Mouse (Mus musculus) E14TG2a.4 (cell line): ENCODE results near the gene Msmo1.

Experiments used
- H3K27me3 ChIP-seq: 2 replicates; pipeline ENCODE4 v1.6.1; 2014; ENCODE audit warnings: low read length, control low read depth; ENCODE audit not compliant: insufficient read depth
- H3K36me3 ChIP-seq: 2 replicates; pipeline ENCODE4 v1.6.1; 2014; ENCODE audit warnings: low read length, control low read depth; ENCODE audit not compliant: insufficient read depth
- H3K4me1 ChIP-seq: replicated peaks from 2 replicates; pipeline ENCODE4 v1.6.1; 2014; ENCODE audit warnings: low read depth, low read length, control low read depth
- H3K4me3 ChIP-seq: replicated peaks from 2 replicates; pipeline ENCODE4 v1.5.1; 2014; ENCODE audit warnings: mild to moderate bottlenecking, low read length
- H3K9me3 ChIP-seq: 2 replicates; pipeline ENCODE4 v1.6.1; 2014; ENCODE audit warnings: low read length, control low read depth
- CTCF ChIP-seq: conservative IDR thresholded peaks from 2 replicates; pipeline ENCODE4 v1.5.1; 2014; ENCODE audit warnings: low read length
- NANOG ChIP-seq: IDR thresholded peaks from 2 replicates; pipeline ENCODE4 v1.6.1; 2014; ENCODE audit warnings: borderline replicate concordance, low read length, mixed read lengths
- POU5F1 ChIP-seq: IDR thresholded peaks from 2 replicates; pipeline ENCODE4 v1.6.1; 2014; ENCODE audit warnings: low read length, borderline replicate concordance

Gene Msmo1

GRCm38 (mm10) chr8:64762751-64763150 is 29.2 kb upstream of the Msmo1 start:
- Histone ChIP-seq H3K4me1 (peaks cover 14% of the 10 kb centered on the region), H3K4me3 (no peak overlapping the region), H3K36me3 (peaks cover 29% of the 10 kb centered on the region), H3K27me3 (no peaks in the 10 kb centered on the region), H3K9me3 (no peaks in the 10 kb centered on the region)
- TF ChIP-seq CTCF (no peak), POU5F1 (no peak), NANOG (no peak)

- TF ChIP-seq POU5F1 (no peak), CTCF (no peak), NANOG (no peak)
Observed at GRCm38 (mm10) chr8:64761430-64761829, 27.8 kb upstream of the Msmo1 start.

DNA sequence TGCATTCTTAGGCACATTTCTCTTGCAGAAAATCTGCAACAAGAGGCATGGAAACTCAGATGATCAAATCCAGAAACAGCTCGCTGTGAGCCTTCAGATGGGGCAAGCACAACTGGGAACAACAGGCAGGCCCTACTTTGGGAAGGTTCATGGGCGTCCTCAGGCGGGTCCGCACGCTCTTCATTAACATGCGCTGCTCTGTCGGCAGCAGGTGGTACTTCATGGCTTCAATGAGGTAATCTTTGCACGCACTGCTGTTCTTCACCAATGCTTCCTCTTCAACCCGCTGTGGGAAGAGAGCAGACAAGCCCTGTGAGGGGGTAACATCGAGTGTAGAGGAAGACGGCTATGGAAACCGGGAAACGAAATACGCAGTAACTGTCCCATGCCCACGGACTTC is 24.4 kb upstream of the Msmo1 start:
- peak; percentile 39; the same call in 1 of the 2 replicates for TF ChIP-seq CTCF
- TF ChIP-seq POU5F1 = no peak
- no peak for TF ChIP-seq NANOG
- no peaks in the 10 kb centered on the region for H3K9me3 ChIP-seq
- H3K27me3 ChIP-seq = no peaks in the 10 kb centered on the region
- peak overlapping the region; percentile 48; the same call in 1 of the 2 replicates for H3K4me3 ChIP-seq
- H3K4me1 ChIP-seq = peaks cover 15% of the 10 kb centered on the region
- H3K36me3 ChIP-seq = peaks cover 56% of the 10 kb centered on the region

More at GRCm38 (mm10) chr8:64761430-64761829, 27.8 kb upstream of the Msmo1 start:
- H3K36me3 ChIP-seq = peaks cover 31% of the 10 kb centered on the region
- H3K27me3 ChIP-seq = no peaks in the 10 kb centered on the region
- H3K9me3 ChIP-seq = no peaks in the 10 kb centered on the region
- H3K4me3 ChIP-seq = no peak overlapping the region
- H3K4me1 ChIP-seq = peaks cover 15% of the 10 kb centered on the region

GRCm38 (mm10) chr8:64746215-64747058 is 12.8 kb upstream of the Msmo1 start:
- Histone ChIP-seq H3K27me3 (no peaks in the 10 kb centered on the region), H3K9me3 (no peaks in the 10 kb centered on the region), H3K4me1 (no peaks in the 10 kb centered on the region), H3K4me3 (no peak overlapping the region), H3K36me3 (peaks cover 37% of the 10 kb centered on the region)
- TF ChIP-seq POU5F1 (no peak), CTCF (no peak), NANOG (no peak)

DNA sequence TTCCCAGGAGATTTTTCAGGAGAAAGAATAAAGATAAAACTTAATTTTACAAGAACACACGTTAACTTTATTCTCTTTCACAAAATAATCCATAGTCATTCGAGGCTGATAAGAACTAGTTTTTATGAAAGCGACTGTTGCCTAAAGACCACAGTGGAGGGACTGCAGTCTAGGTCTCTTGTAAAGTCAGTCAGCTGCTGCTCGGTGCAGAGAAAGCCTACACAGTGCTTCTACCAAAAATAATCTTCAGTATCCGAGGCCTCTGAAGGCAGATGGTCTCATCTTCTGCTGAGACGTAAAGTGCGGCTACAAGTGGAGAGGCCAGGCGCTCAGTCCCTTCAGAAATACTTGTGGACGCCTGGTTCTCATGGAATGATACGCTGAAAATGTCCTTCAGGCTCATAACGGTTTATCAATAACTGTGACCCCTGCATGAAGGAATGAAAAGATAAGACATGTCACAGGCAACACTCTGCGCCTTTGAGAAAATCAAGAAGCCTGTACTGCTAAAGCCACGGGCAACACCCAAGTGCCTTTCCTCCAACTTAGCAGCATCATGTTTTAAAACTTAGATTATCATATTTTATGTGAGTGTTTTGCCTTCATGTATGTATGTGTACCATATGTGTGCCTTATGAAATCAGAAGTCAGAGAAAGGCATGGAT is 7.1 kb upstream of the Msmo1 start:
- Histone ChIP-seq H3K4me3 (no peak overlapping the region), H3K27me3 (no peaks in the 10 kb centered on the region), H3K4me1 (no peaks in the 10 kb centered on the region), H3K9me3 (no peaks in the 10 kb centered on the region), H3K36me3 (peaks cover 13% of the 10 kb centered on the region)
- TF ChIP-seq CTCF (no peak), NANOG (no peak), POU5F1 (no peak)

DNA sequence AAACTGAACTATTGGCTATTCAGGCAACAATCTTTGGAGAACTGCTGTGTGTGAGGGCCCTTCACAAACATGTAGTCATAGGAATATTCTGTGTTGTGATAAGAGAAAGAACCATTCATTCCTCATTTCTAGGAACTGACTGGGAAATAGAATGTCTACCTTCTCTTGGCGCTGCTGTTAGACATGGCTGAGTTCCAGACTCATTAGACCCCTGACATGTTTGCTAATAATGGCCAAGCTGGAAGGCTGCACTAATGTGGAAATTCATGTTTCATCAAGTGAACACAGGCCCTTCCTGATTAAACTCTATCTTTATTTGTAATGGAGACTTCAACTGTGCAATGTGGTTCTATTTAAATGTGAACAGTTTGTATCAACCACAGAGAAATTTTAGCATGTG is 5.3 kb upstream of the Msmo1 start:
- H3K36me3 ChIP-seq = peaks cover 13% of the 10 kb centered on the region
- H3K27me3 ChIP-seq = no peaks in the 10 kb centered on the region
- peaks cover 6% of the 10 kb centered on the region for H3K4me1 ChIP-seq
- no peak for TF ChIP-seq POU5F1
- no peak for TF ChIP-seq NANOG
- TF ChIP-seq CTCF = no peak
- no peaks in the 10 kb centered on the region for H3K9me3 ChIP-seq
- no peak overlapping the region for H3K4me3 ChIP-seq

DNA sequence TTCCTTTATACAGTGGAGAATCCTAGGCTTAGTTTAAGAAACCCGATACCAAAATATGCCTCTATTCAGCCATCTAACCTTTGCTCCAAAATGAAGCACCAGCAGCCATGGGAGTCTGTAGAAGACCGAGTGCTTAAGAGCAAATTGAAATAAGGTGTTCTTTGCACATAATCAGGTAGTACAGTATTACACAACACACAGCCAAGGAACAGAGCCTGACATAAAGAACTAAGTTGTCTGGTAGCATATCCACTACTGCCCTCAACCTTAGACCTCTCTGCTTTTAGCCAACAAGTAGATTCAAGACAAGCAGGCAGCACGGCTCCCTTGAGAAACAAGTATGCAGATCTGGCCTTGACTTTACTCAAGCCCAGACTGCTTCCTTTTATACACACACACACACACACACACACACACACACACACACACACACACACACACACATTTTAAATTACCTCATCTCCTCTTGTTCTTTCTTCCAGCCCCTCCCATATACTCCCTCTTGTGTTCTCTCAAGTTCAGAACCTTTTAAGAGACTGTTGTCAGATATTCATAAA is 3.3 kb upstream of the Msmo1 start:
- Histone ChIP-seq H3K9me3 (no peaks in the 10 kb centered on the region), H3K36me3 (peaks cover 13% of the 10 kb centered on the region), H3K4me3 (no peak overlapping the region), H3K27me3 (no peaks in the 10 kb centered on the region), H3K4me1 (peaks cover 14% of the 10 kb centered on the region)
- no peak for TF ChIP-seq CTCF
- no peak for TF ChIP-seq NANOG
- no peak for TF ChIP-seq POU5F1

- Histone ChIP-seq H3K36me3 (peaks cover 12% of the 10 kb centered on the region), H3K9me3 (no peaks in the 10 kb centered on the region), H3K27me3 (no peaks in the 10 kb centered on the region), H3K4me1 (peaks cover 30% of the 10 kb centered on the region), H3K4me3 (no peak overlapping the region)
- TF ChIP-seq NANOG (no peak), POU5F1 (no peak)
Observed at GRCm38 (mm10) chr8:64735161-64735560, 1.6 kb upstream of the Msmo1 start.
